Mouse (Mus musculus) heart, postnatal 10 days (tissue): ENCODE measurements around the gene Fam187b. TPM values are rescaled to one million over a fixed set of nuclear protein-coding genes. Genes with fewer than 3 reads are reported as not detected.

Experiments
- DNase-seq, 2 experiments: peaks; one replicate each; pipeline ENCODE4 v3.0.0; 2021
- intact Hi-C: fragments of 180-260 bp; cut with DNase I; formaldehyde crosslinking; loops from one replicate; pipeline ENCODE4 v1.15.1; 2025
- total RNA-seq, 2 experiments: library from RNA; stranded (reverse); gene quantifications; 2 replicates each; pipeline ENCODE4 v1.2.3; 2021

The Fam187b gene
- total RNA-seq, 2 experiments from 2014 or later = 0.25 to 0.36 TPM

DNA sequence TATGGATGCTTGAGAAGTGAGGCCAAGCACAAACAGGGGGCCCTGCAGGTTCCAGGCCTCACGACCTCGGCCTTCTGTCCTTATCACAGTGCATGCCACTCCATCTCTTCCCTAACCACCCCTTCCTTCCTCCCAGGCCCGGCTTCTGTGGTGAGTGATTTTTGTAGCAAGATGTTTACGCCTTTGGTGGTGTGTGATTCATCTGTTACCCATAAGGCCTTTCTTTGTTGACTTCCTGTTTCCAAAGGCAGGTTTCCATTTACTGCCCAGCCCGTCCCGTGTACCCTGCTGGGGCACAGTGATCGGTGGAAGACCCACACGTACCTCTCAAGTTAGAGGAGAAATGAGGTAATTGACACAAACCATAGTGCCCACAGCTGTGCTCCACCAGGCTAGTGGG is 29.1 kb downstream of the Fam187b start:
- DNase-seq = peak; percentile 33
- intact Hi-C loops = loop anchor here (5.0 kb wide), 1 partner anchor 40 kb away; the partner anchor contains the start of gene Fxyd5

DNA sequence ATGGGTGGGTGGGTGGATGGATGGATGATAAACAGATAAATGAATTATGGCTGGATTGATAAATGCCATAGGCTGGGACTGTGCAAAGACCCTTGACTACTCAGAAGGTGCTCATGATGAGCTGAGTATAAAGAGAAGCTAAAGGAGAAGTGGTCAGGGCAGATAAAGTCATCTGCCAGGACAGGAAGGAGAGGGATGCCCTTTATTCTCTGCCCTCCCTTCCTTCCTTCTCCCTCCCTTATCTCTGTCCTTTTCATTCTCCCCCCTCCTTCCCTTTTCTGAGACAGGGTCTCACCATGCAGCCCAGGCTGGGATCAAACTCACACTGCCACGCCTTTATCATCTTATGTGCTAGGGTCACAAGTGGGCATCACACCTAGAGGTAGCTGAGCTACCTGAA is 34.2 kb downstream of the Fam187b start:
- intact Hi-C loops = no loop called here
- DNase-seq = no peak

DNA sequence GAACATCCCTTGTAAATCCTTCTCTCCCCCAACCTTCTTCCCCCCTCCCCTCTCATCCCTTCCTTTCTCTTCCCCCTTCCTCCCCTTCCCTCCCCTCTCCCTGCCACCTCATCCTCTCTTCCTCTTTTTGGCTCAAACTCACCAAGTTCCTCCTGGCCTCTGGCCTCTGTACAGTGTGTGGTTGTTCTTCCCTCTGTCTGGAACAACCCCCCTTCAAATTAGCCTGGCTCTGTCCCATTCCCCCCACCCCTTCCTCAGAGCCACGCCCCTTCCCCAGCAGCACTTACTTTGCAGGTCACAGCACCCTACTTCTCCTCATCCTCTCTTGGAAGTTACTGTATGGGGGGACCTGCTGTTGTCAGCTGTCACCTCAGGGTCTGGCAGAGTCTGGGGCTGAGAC is 34.6 kb downstream of the Fam187b start:
- intact Hi-C loops = no loop called here
- no peak for DNase-seq

DNA sequence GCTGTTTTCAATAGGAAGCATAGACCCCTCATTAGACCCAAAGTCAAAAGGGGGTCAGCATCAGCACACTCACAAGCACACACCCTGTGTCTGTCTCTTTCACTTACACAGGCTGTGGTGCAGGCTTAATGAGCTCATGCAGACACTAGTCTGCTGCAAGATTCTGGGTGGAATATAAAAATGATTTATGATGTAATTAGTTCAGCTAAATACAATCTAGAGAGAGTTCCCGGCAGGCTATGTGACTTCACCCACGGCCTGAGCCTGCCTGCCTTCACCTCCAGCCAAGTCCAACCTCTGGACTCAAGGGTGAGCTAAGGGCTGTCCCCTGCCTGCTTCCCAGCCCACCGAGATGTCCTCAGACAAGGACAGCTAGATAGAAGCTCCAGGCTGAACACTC is 35.3 kb downstream of the Fam187b start:
- DNase-seq = peak in 1 of 2 experiments; percentile 18
- intact Hi-C loops = no loop called here

DNA sequence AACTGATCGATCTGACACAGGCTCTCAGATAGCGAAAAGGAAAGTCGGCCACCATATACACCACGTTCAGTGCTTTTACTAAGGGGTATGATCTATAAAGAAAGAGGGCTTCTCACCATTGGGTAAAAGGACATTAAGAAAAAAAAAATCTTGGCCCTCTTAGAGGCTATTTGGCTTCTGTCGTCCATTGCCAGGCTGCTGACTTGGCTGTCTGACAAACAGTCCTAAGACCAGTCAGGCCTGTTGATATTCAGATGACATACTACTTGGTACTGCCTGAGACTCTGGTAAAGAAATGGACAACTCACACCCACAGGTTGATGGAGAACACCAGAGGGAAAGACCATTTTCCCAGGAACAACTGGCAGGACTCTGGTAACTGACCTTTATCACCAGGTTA is 39.4 kb downstream of the Fam187b start:
- intact Hi-C loops = no loop called here
- DNase-seq = peak in 1 of 2 experiments; percentile 17

DNA sequence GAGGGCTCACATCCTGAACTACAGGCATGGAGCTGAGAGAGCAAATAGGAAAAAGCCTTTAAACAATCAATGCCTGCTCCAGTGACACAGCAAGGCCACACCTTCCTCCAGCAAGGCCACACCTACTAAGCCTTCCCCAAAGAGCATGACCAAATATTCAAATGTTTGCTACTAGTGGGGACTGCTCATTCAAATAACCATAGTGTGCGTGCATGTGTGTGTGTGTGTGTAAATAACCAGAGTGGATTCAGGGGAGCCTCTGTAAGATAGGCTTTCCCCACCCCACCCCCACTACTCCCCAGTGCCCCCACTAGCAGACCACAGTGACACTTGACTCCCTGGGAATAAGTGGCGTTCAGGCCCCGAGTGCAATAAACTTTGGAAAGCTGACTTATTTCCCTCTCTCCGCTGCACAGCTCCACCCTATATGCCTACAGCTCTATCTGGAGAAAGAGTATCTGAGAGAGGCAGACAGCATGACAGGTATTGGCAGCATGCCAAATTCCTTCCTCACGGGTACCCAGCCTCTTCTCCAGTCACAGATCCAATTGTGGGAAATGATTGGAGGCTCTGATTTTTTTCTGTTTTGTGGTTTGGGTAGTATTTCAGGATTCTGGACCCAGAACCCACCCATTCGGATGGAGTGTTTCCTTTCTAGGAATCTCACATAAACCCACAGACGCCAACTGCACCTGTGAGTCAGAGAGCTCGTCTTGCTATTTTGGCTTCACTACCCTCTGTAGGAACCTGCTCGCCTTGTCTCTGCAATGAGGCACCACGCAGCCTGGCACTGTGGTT is 43.7 kb downstream of the Fam187b start:
- DNase-seq = peak; percentile 43 to 52
- intact Hi-C loops = no loop called here

DNA sequence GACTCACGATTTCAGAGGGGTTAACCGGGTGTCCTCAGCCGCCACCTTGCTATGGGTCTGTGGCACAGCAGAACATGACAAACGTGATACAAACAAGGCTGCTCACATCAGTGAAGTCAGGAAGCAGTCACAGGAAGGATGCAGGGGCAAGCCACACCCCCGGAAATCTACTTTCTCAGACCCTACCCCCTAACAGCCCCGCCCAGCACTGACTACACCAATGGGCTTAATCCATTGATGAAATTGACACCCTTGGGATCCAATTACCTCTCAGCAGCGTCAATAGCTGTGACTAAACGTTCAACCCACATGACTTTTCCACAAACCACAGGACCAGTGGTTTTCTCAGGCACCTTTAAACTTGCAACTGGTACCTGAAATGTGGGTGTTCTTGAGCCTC is 55.0 kb downstream of the Fam187b start:
- intact Hi-C loops = no loop called here
- DNase-seq = no peak

DNA sequence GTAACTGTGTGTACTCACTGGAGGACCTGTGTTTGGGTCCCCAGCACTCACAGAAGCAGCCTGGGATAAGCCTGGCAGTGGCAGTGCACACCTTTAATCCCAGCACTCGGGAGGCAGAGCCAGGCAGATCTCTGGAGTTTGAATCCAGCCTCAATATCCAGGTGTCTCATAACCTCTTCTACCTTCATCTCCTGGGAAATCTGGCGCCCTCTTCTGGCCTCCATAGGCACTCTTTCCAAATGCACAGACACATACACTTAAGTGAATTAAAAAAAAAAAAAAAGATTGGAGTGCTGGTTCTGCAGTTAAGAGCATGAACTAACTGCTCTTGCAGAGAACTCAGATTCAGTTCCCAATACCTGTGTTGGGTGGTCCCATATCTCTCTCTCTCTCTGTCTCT is 57.1 kb downstream of the Fam187b start:
- DNase-seq = no peak
- intact Hi-C loops = no loop called here

DNA sequence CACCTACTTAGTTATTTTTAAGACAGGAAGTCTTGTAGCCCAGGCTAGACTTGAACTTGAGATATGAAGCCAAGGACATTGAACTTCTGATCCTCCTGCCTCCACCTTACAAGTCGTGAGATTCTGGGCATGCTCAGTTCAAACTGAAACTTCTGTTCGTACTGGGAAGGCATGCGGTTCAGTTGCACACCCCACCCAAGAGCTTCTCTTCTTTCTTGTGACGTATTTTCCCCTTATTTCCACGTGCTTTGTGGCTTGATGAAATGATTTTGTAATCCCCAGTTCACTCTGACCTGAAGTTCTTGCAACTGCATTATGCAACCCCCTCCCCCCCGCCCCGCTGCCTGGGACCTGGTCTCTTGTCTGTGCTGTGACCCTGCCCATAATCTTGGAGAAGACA is 58.1 kb downstream of the Fam187b start:
- no peak for DNase-seq
- intact Hi-C loops = no loop called here

DNA sequence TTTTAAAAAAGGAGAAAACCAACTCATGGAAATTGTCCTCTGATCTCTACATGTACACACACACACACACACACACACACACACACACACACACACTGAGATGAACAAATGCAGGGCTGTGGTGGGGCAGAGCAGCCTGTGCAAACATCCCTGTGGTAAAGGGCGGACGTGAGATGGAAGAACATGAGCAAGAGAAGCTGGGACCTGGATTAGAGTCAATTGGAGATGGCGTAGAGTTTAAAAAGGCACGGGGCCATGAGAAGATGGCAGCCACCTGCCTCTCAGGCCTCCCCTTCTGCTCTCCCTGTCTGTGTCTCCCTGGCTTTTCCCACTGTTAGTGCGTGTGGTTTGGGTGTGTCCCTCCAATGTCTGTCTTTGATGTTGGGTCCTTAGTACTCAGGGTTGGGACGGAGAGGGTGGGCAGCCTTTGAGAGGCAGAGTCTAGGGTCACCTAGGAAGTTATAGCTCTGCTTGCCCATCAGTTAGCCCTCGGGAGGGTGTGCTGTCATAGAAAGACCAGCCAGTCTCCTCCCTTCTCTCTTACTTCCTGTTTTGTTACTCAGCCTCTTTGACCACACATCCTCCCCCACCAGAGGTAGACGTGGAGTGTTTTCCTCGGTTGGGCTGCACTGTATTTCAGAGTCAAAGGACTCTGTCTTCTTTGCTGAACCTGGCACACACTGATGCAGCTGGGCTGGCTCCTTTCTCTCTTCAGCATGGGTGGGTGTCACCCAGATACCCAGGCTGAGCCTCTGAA is 60.0 kb downstream of the Fam187b start:
- intact Hi-C loops = no loop called here
- DNase-seq = peak in 1 of 2 experiments; percentile 35

DNA sequence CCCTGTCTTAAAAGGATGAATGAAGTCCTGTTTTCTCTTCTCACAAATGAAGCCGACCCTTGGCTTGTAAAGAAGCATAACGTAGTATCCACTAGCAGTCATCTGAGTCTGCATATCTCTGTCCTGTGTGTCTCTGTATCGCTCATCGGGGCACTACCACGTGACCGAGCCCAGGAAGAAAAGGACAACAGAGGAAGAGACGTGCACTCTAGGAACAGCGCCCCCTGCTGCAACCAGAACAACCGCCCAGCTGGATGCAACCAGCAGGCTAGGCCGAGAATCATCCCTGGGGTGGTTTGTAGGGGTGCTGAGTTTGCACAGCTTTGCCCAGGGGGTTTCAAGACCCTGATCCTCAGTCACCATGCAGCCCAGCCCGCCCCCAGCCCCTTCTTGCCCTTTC is 61.2 kb downstream of the Fam187b start:
- intact Hi-C loops = no loop called here
- DNase-seq = no peak

DNA sequence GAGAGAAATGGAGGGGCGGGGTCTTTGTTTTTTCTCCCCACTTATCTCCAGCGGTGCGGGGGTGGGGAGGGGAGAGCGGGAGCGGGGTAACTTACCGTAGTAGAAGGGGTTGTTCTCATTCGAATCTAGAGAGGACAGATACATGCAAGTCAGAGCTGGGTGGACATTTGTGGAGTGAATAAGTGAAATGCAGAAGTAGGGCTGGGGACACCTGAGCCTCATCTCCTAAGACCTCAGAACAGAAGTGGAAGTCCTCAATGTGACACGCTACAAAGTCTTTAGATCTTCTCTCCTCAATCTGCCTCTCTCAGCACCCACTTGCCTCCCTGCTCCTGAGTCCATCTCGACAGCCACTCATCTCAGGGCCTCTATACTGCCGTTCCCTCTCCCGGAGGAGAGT is 61.7 kb downstream of the Fam187b start:
- intact Hi-C loops = no loop called here
- DNase-seq = no peak

DNA sequence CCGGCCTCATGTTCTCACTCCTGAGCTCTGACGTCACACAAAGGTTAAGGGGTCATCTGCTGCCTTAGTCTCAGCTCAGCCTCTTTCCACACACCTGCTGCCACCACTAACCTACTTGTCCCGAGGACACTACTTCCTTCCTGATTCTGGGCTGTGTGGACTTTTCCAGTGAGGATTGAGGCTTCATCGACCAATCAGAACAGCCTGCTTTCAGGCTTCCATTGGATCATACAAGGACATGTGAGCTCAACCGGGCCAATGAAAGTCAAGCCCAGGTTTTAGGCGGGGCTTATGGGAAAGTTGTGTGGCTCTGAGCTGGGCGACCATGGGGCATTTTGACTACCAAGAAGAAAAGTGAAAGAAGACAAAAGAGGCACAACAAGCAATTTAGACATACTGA is 63.3 kb downstream of the Fam187b start:
- intact Hi-C loops = no loop called here

DNA sequence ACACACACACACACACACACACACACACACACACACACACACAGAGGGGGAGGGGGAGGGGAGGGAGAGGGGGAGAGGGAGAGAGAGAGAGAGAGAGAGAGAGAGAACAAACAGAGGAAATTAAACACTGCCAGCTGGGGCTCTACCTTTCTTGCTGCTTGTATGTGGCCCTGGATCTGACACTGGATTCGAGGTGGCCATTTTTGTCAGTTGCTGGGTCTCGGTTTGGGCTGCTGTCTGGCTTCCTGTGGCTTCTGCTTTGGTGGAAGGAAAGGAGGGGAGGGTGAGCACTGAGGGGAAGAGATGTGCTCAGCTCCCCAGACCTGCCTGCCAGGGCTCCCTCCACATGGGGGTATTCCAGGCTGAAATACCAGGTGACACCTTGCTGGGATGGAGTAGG is 64.1 kb downstream of the Fam187b start:
- intact Hi-C loops = no loop called here
- no peak for DNase-seq

More for the DNA sequence above, 63.3 kb downstream of the Fam187b start:
- DNase-seq = no peak

DNA sequence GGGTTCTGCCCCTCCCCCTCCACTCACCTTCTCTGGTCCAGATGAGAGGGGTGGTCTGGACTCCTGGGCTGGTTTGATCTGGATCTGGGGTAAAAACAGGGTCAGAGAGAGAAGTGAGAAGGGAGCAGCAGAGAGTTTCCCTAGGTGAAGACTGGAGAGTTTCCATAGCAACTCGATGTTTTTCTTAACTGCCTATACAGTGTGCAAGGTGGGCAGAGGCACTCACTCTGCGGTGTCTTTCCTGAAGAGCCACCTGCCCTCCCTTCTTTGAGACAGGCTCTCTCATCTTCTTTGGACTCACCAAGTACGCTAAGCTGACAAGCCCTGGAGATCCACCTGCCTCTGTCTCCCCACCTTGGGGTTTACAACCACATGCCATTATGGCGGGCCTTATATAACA is 65.4 kb downstream of the Fam187b start:
- intact Hi-C loops = no loop called here
- no peak for DNase-seq

Other genes starting within 250 kb of the Fam187b start
- gene Tmem147, start 244.2 kb upstream of the Fam187b start, total RNA-seq = 100 to 1,000 TPM; 229 to 244 TPM
- not detected for gene Gapdhs, start 230.1 kb upstream of the Fam187b start, total RNA-seq
- 1 to 10 TPM; 4.5 to 4.8 TPM for gene Sbsn, start 222.3 kb upstream of the Fam187b start, total RNA-seq
- gene Dmkn, start 210.0 kb upstream of the Fam187b start, total RNA-seq = 1 to 10 TPM; 5.8 to 8.1 TPM
- not detected for gene Krtdap, start 185.9 kb upstream of the Fam187b start, total RNA-seq
- gene Ffar2, start 150.0 kb upstream of the Fam187b start, total RNA-seq = under 1 TPM; 0.35 to 0.57 TPM
- gene Ffar3, start 117.6 kb upstream of the Fam187b start, total RNA-seq = not detected
- gene Ffar1, start 112.2 kb upstream of the Fam187b start, total RNA-seq = under 1 TPM in 1 of 2 experiments, not detected in 1; 0.05 TPM
- gene Cd22, start 93.4 kb upstream of the Fam187b start, total RNA-seq = 1 to 10 TPM; 1.1 to 1.4 TPM
- under 1 TPM in 1 of 2 experiments, not detected in 1; 0.48 TPM for gene Mag, start 58.9 kb upstream of the Fam187b start, total RNA-seq
- 1 to 10 TPM; 1.5 to 4.1 TPM for gene Hamp2, start 49.1 kb upstream of the Fam187b start, total RNA-seq
- 1 to 10 TPM; 5.2 to 6.6 TPM for gene Hamp, start 29.8 kb upstream of the Fam187b start, total RNA-seq
- 100 to 1,000 TPM in 1 of 2 experiments, 10 to 100 TPM in 1; 98.7 to 109 TPM for gene Usf2, start 17.0 kb upstream of the Fam187b start, total RNA-seq
- gene Lsr, start 326 bp upstream of the Fam187b start, total RNA-seq = 1 to 10 TPM; 4.1 to 4.7 TPM
- gene Fxyd5, start 68.7 kb downstream of the Fam187b start, total RNA-seq = 10 to 100 TPM; 30.4 to 33.5 TPM
- gene Fxyd7, start 77.7 kb downstream of the Fam187b start, total RNA-seq = 1 to 10 TPM; 1.3 to 1.6 TPM
- gene Fxyd1, start 83.4 kb downstream of the Fam187b start, total RNA-seq = 100 to 1,000 TPM; 695 to 726 TPM
- gene Lgi4, start 85.6 kb downstream of the Fam187b start, total RNA-seq = 1 to 10 TPM; 3.0 to 4.3 TPM
- 1 to 10 TPM; 2.8 to 5.1 TPM for gene Fxyd3, start 102.9 kb downstream of the Fam187b start, total RNA-seq
- gene Hpn, start 141.5 kb downstream of the Fam187b start, total RNA-seq = 1 to 10 TPM; 2.5 to 3.0 TPM
- 10 to 100 TPM; 13.2 to 13.9 TPM for gene Scn1b, start 153.2 kb downstream of the Fam187b start, total RNA-seq
- gene Gramd1a, start 182.1 kb downstream of the Fam187b start, total RNA-seq = 10 to 100 TPM; 25.6 to 31.4 TPM